Mouse (Mus musculus): ENCODE data around the gene Mctp1. TPM values are rescaled to one million over a fixed set of nuclear protein-coding genes. Genes with fewer than 3 reads are reported as not detected.

The Mctp1 gene
- polyA plus RNA-seq, 1 experiment from 2014 or later, result 0.47 TPM

DNA sequence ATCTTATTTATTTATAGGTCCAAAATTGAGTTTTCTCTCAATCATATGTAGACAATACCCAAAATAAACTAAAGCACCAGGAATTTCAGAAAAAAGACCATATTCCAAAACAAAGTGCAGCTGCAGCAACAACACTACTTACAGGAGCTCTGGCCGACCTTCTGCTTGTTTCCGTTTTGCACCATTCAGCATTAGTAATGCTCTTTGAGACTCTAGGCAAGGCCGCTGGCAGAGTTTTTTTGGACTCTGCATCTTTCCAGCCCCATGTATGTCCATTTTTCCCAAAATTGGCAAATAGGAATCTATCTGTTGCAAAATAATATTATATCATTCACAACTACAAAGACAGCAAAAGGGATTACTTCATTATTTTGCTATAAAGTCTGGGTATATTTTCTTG, 665.4 kb downstream of the Mctp1 start:
- Histone ChIP-seq H3K4me1 (peaks cover 6% of the 10 kb centered on the region; the same call in 1 of the 2 replicates), H3K27ac (replicated peaks) (no peak overlapping the region), H3K9ac (no peak overlapping the region), H3K4me3 (no peak overlapping the region), H3K36me3 (0 out of 2 replicates have a peak, but pooled peaks cover 3% of the 10 kb centered on the region), H3K27me3 (replicated peaks) (no peaks in the 10 kb centered on the region), H3K9me3 (no peaks in the 10 kb centered on the region), H3K4me2 (no peak overlapping the region)
- 79% methylated on average over 3 of the region's 3 CpGs for WGBS
- ATAC-seq (ENCODE audit: extremely low read depth, insufficient number of reproducible peaks, low FRiP score, low TSS enrichment), result no peak

GRCm38 (mm10) chr13:77063221-77063620, 678.9 kb downstream of the Mctp1 start:
- peaks cover 15% of the 10 kb centered on the region for H3K36me3 ChIP-seq
- H3K9me3 ChIP-seq, result no peaks in the 10 kb centered on the region
- 93% methylated on average over 1 of the region's 1 CpGs for WGBS
- no peak for ATAC-seq (ENCODE audit: extremely low read depth, insufficient number of reproducible peaks, low FRiP score, low TSS enrichment)
- no peaks in the 10 kb centered on the region for H3K4me1 ChIP-seq
- no peak overlapping the region for H3K4me3 ChIP-seq
- no peaks in the 10 kb centered on the region for H3K27me3 ChIP-seq (replicated peaks)
- H3K4me2 ChIP-seq, result no peak overlapping the region
- no peak overlapping the region for H3K27ac ChIP-seq (replicated peaks)
- no peak overlapping the region for H3K9ac ChIP-seq

GRCm38 (mm10) chr13:77068847-77069246, 684.5 kb downstream of the Mctp1 start:
- H3K27me3 ChIP-seq (replicated peaks), result no peaks in the 10 kb centered on the region
- peaks cover 16% of the 10 kb centered on the region; the same call in 1 of the 2 replicates for H3K36me3 ChIP-seq
- H3K4me1 ChIP-seq, result no peaks in the 10 kb centered on the region
- no peak overlapping the region for H3K4me2 ChIP-seq
- no peak for ATAC-seq (ENCODE audit: extremely low read depth, insufficient number of reproducible peaks, low FRiP score, low TSS enrichment)
- H3K9ac ChIP-seq, result no peak overlapping the region
- 87% methylated on average over 1 of the region's 1 CpGs for WGBS
- no peak overlapping the region for H3K27ac ChIP-seq (replicated peaks)
- no peak overlapping the region for H3K4me3 ChIP-seq
- no peaks in the 10 kb centered on the region for H3K9me3 ChIP-seq

DNA sequence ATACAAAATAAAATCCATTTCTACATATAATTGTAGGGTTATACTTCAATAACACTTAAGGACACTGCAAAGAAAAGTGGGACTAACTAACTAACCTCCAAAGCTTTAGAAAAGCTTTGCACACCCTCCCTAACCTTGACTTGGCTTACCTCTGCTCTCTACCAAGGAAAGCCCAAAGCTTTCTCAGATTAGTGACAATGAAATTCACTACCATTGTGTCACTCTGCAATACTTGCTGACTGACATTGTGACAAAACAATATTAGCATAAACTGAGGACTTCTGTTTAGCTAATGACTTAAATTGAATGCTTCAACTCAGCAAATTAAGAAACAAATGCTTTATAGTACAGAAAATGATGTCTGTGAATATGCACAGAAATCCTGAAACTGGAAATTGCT, 687.7 kb downstream of the Mctp1 start:
- Histone ChIP-seq H3K9ac (no peak overlapping the region), H3K36me3 (peaks cover 30% of the 10 kb centered on the region), H3K27ac (replicated peaks) (no peak overlapping the region), H3K27me3 (replicated peaks) (no peaks in the 10 kb centered on the region), H3K4me1 (no peaks in the 10 kb centered on the region), H3K9me3 (peaks cover 7% of the 10 kb centered on the region), H3K4me3 (no peak overlapping the region), H3K4me2 (no peak overlapping the region)
- no peak for ATAC-seq (ENCODE audit: extremely low read depth, insufficient number of reproducible peaks, low FRiP score, low TSS enrichment)

Other genes with a start within 250 kb of the Mctp1 start
- gene Fam81b, start 79.5 kb upstream of the Mctp1 start, polyA plus RNA-seq (2015; fragmentation: Nextera tagmentation; extraction: Ambion mirVana), result not detected in 2 replicates